Mouse (Mus musculus): ENCODE results near the gene Ammecr1. TPM values are rescaled to one million over a fixed set of nuclear protein-coding genes. Genes with fewer than 3 reads are reported as not detected.

Gene Ammecr1
- polyA plus RNA-seq, 1 experiment from 2014 or later = 7.1 TPM

- TF ChIP-seq CTCF (IDR thresholded peaks at IDR 0.05; ENCODE audit: low read depth) = no peak
- Histone ChIP-seq H3K4me3 (replicated peaks; ENCODE audit: low read depth, low read length) (no peak overlapping the region), H3K4me2 (ENCODE audit: low read length) (no peak overlapping the region), H3K36me3 (ENCODE audit: insufficient read depth, low read length) (no peaks in the 10 kb centered on the region), H3K4me1 (replicated peaks; ENCODE audit: insufficient read depth, low read length) (no peaks in the 10 kb centered on the region), H3K27me3 (ENCODE audit: insufficient read depth, low read length) (no peaks in the 10 kb centered on the region), H3K9ac (ENCODE audit: low read depth, low read length) (no peak overlapping the region), H3K27ac (no peak overlapping the region), H3K9me3 (replicated peaks; ENCODE audit: low read length) (no peaks in the 10 kb centered on the region)
- 74% methylated on average over 9 of the region's 9 CpGs for WGBS
- ATAC-seq (replicated peaks; ENCODE audit: low FRiP score, low read depth) = no peak
- DNase-seq (ENCODE audit: low spot score) = no peak
These were observed 68.1 kb downstream of the Ammecr1 start for GRCm38 (mm10) chrX:142898295-142898887.

- Histone ChIP-seq H3K4me1 (replicated peaks; ENCODE audit: insufficient read depth, low read length) (no peaks in the 10 kb centered on the region), H3K27me3 (ENCODE audit: insufficient read depth, low read length) (no peaks in the 10 kb centered on the region), H3K27ac (no peak overlapping the region), H3K4me2 (ENCODE audit: low read length) (no peak overlapping the region), H3K4me3 (replicated peaks; ENCODE audit: low read depth, low read length) (no peak overlapping the region), H3K9ac (ENCODE audit: low read depth, low read length) (no peak overlapping the region), H3K9me3 (replicated peaks; ENCODE audit: low read length) (no peaks in the 10 kb centered on the region), H3K36me3 (ENCODE audit: insufficient read depth, low read length) (no peaks in the 10 kb centered on the region)
- DNase-seq (ENCODE audit: low spot score) (no peak), ATAC-seq (replicated peaks; ENCODE audit: low FRiP score, low read depth) (no peak)
- 75% methylated on average over 6 of the region's 6 CpGs for WGBS
- TF ChIP-seq CTCF (IDR thresholded peaks at IDR 0.05; ENCODE audit: low read depth) = no peak
These were observed 69.0 kb downstream of the Ammecr1 start for GRCm38 (mm10) chrX:142897477-142898000.

- Histone ChIP-seq H3K27me3 (ENCODE audit: insufficient read depth, low read length) (no peaks in the 10 kb centered on the region), H3K9ac (ENCODE audit: low read depth, low read length) (no peak overlapping the region), H3K27ac (no peak overlapping the region), H3K4me1 (replicated peaks; ENCODE audit: insufficient read depth, low read length) (no peaks in the 10 kb centered on the region), H3K9me3 (replicated peaks; ENCODE audit: low read length) (no peaks in the 10 kb centered on the region), H3K36me3 (ENCODE audit: insufficient read depth, low read length) (no peaks in the 10 kb centered on the region), H3K4me2 (ENCODE audit: low read length) (no peak overlapping the region), H3K4me3 (replicated peaks; ENCODE audit: low read depth, low read length) (no peak overlapping the region)
- DNase-seq (ENCODE audit: low spot score) (peak; percentile 35), ATAC-seq (replicated peaks; ENCODE audit: low FRiP score, low read depth) (no peak)
- no peak for TF ChIP-seq CTCF (IDR thresholded peaks at IDR 0.05; ENCODE audit: low read depth)
- 52% methylated on average over 2 of the region's 2 CpGs for WGBS
These were observed 71.2 kb downstream of the Ammecr1 start for GRCm38 (mm10) chrX:142895316-142895715.

- no peak overlapping the region for H3K9ac ChIP-seq (ENCODE audit: low read depth, low read length)
- no peak for TF ChIP-seq CTCF (IDR thresholded peaks at IDR 0.05; ENCODE audit: low read depth)
- WGBS = 86% methylated on average over 7 of the region's 7 CpGs
These were observed 80.6 kb downstream of the Ammecr1 start for GRCm38 (mm10) chrX:142885962-142886361.

GRCm38 (mm10) chrX:142883593-142883992 is 82.9 kb downstream of the Ammecr1 start:
- Histone ChIP-seq H3K36me3 (ENCODE audit: insufficient read depth, low read length) (no peaks in the 10 kb centered on the region), H3K27ac (no peak overlapping the region), H3K4me1 (replicated peaks; ENCODE audit: insufficient read depth, low read length) (no peaks in the 10 kb centered on the region), H3K9me3 (replicated peaks; ENCODE audit: low read length) (no peaks in the 10 kb centered on the region), H3K9ac (ENCODE audit: low read depth, low read length) (no peak overlapping the region), H3K27me3 (ENCODE audit: insufficient read depth, low read length) (no peaks in the 10 kb centered on the region), H3K4me2 (ENCODE audit: low read length) (no peak overlapping the region), H3K4me3 (replicated peaks; ENCODE audit: low read depth, low read length) (no peak overlapping the region)
- ATAC-seq (replicated peaks; ENCODE audit: low FRiP score, low read depth) (no peak), DNase-seq (ENCODE audit: low spot score) (no peak)
- 85% methylated on average over 4 of the region's 4 CpGs for WGBS
- TF ChIP-seq CTCF (IDR thresholded peaks at IDR 0.05; ENCODE audit: low read depth) = no peak

More at GRCm38 (mm10) chrX:142885962-142886361, 80.6 kb downstream of the Ammecr1 start:
- H3K27ac ChIP-seq = no peak overlapping the region
- no peaks in the 10 kb centered on the region for H3K4me1 ChIP-seq (replicated peaks; ENCODE audit: insufficient read depth, low read length)
- ATAC-seq (replicated peaks; ENCODE audit: low FRiP score, low read depth) (no peak), DNase-seq (ENCODE audit: low spot score) (no peak)
- H3K4me3 ChIP-seq (replicated peaks; ENCODE audit: low read depth, low read length) = no peak overlapping the region
- no peak overlapping the region for H3K4me2 ChIP-seq (ENCODE audit: low read length)
- no peaks in the 10 kb centered on the region for H3K9me3 ChIP-seq (replicated peaks; ENCODE audit: low read length)
- no peaks in the 10 kb centered on the region for H3K27me3 ChIP-seq (ENCODE audit: insufficient read depth, low read length)
- no peaks in the 10 kb centered on the region for H3K36me3 ChIP-seq (ENCODE audit: insufficient read depth, low read length)

DNA sequence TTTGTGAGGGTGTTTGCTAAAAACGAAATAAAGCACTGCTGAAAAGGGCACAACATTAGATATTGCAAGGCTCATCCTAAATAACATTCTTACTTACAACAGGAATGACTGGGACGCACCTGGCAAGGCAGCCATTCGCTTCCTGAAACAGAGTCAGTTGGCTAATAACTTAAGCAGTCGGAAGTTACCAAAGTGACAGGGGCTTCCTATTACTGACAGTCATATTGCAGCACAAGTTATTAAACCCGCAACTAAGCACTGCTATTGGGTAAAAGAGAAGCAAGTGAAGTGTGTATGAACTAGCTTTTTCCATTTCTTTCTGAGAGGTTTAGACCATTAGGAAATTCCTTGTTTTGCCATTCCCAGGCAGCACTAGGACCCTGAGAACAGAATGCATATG is 84.3 kb downstream of the Ammecr1 start:
- Histone ChIP-seq H3K9ac (ENCODE audit: low read depth, low read length) (no peak overlapping the region), H3K27ac (no peak overlapping the region), H3K4me2 (ENCODE audit: low read length) (no peak overlapping the region), H3K4me3 (replicated peaks; ENCODE audit: low read depth, low read length) (no peak overlapping the region), H3K27me3 (ENCODE audit: insufficient read depth, low read length) (no peaks in the 10 kb centered on the region), H3K4me1 (replicated peaks; ENCODE audit: insufficient read depth, low read length) (no peaks in the 10 kb centered on the region), H3K36me3 (ENCODE audit: insufficient read depth, low read length) (no peaks in the 10 kb centered on the region), H3K9me3 (replicated peaks; ENCODE audit: low read length) (no peaks in the 10 kb centered on the region)
- ATAC-seq (replicated peaks; ENCODE audit: low FRiP score, low read depth) (no peak), DNase-seq (ENCODE audit: low spot score) (no peak)
- 79% methylated on average over 5 of the region's 5 CpGs for WGBS
- no peak for TF ChIP-seq CTCF (IDR thresholded peaks at IDR 0.05; ENCODE audit: low read depth)

DNA sequence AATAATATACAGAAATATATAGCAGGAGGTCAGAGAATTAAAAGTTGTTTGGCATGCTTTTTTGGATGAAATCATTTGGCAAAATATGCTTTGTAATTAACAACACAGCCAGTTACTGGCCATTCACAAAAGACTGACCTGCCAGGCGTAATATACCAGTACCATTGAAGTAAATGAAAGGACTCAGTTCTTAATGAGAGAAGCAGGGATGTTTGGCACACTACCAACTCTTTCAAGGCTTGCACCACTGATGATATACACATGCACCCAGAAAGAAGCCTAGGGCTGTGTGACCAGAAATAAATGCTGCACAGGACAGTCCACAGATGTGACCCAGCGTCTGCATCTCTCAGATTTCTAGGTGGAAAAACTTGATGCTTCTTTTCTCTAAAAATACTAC is 96.7 kb downstream of the Ammecr1 start:
- WGBS = 72% methylated on average over 2 of the region's 2 CpGs
- ATAC-seq (replicated peaks; ENCODE audit: low FRiP score, low read depth) (no peak), DNase-seq (ENCODE audit: low spot score) (no peak)
- no peaks in the 10 kb centered on the region for H3K9me3 ChIP-seq (replicated peaks; ENCODE audit: low read length)
- no peak overlapping the region for H3K4me3 ChIP-seq (replicated peaks; ENCODE audit: low read depth, low read length)
- H3K27ac ChIP-seq = no peak overlapping the region
- H3K36me3 ChIP-seq (ENCODE audit: insufficient read depth, low read length) = no peaks in the 10 kb centered on the region
- no peak for TF ChIP-seq CTCF (IDR thresholded peaks at IDR 0.05; ENCODE audit: low read depth)
- H3K4me2 ChIP-seq (ENCODE audit: low read length) = no peak overlapping the region
- H3K9ac ChIP-seq (ENCODE audit: low read depth, low read length) = no peak overlapping the region
- H3K27me3 ChIP-seq (ENCODE audit: insufficient read depth, low read length) = no peaks in the 10 kb centered on the region
- no peaks in the 10 kb centered on the region for H3K4me1 ChIP-seq (replicated peaks; ENCODE audit: insufficient read depth, low read length)

All from kidney, postnatal 0 days (tissue).